Mouse (Mus musculus) liver, embryonic 18 days (tissue): ENCODE measurements around the gene Coq2. TPM values are rescaled to one million over a fixed set of nuclear protein-coding genes. Genes with fewer than 3 reads are reported as not detected.

ENCODE experiments used
- polyA plus RNA-seq: library from polyadenylated mRNA; depleted of rRNA; stranded (reverse); fragments of >200 nt; gene quantifications from 2 replicates; pipeline ENCODE4 v1.2.3, GENCODE M21; 2012; rRNA removed

Coq2 gene
- polyA plus RNA-seq = 29.5 and 29.6 TPM in 2 replicates

GRCm38 (mm10) chr5:100674711-100675376 lies at the start of gene Coq2:
Gene Coq2, minus strand, starts transcription at chr5:100675140.

GRCm38 (mm10) chr5:100719235-100720088 lies 44.5 kb upstream of the Coq2 start, which contains the start of gene Hpse:
Gene Hpse, minus strand, starts transcription at chr5:100719716.

Other genes with a start within 250 kb of the Coq2 start
- gene Lin54, start 174.5 kb downstream of the Coq2 start, polyA plus RNA-seq = 4.9 and 5.4 TPM in 2 replicates
- gene Cops4, start 156.8 kb downstream of the Coq2 start, polyA plus RNA-seq = 25.1 and 26.3 TPM in 2 replicates
- gene Plac8, start 102.9 kb downstream of the Coq2 start, polyA plus RNA-seq = 142 and 144 TPM in 2 replicates
- 2.1 and 2.2 TPM in 2 replicates for gene Hpse, start 44.6 kb upstream of the Coq2 start, polyA plus RNA-seq
- gene Helq, start 123.5 kb upstream of the Coq2 start, polyA plus RNA-seq = 6.0 and 6.5 TPM in 2 replicates
- gene Mrps18c, start 123.5 kb upstream of the Coq2 start, polyA plus RNA-seq = 32.8 and 35.9 TPM in 2 replicates
- gene Abraxas1, start 145.8 kb upstream of the Coq2 start, polyA plus RNA-seq = 8.6 and 11.1 TPM in 2 replicates
- 6.3 TPM in 2 replicates for gene Gpat3, start 170.6 kb upstream of the Coq2 start, polyA plus RNA-seq